Mouse (Mus musculus): ENCODE measurements at regions not wholly inside any gene's neighbourhood (a gene's known extent, or its start where the extent isn't known, plus 50 kb on each side); places are given as distances from the start of the nearest gene placed in this dataset.

GRCm38 (mm10) chr15:12047349-12048213 is 50.8 kb upstream of the Sub1 start:
- Histone ChIP-seq H3K4me3 (no peak overlapping the region), H3K27me3 (ENCODE audit: control insufficient read depth, insufficient read depth, low read length) (no peaks in the 10 kb centered on the region), H3K9ac (ENCODE audit: low read depth, low read length) (no peak overlapping the region), H3K27ac (no peak overlapping the region), H3K36me3 (ENCODE audit: control insufficient read depth, insufficient read depth, low read length) (no peaks in the 10 kb centered on the region), H3K4me1 (ENCODE audit: control insufficient read depth, insufficient read depth, low read length) (0 out of 2 replicates have a peak, but pooled peaks cover 1% of the 10 kb centered on the region), H3K79me2 (replicated peaks; ENCODE audit: control insufficient read depth, insufficient read depth, low read length) (no peaks in the 10 kb centered on the region)
- intact Hi-C loops (cut with DNase I): loop anchor here (5.0 kb wide), 1 partner anchor 35 kb away; no protein-coding TSS in a partner anchor
- TF ChIP-seq POLR2A (IDR thresholded peaks at IDR 0.05; ENCODE audit: insufficient read depth, low read depth, low read length): no peak
- no peak for DNase-seq
- WGBS: 81% methylated on average over 18 of the region's 18 CpGs
